Mouse (Mus musculus): ENCODE measurements at regions not wholly inside any gene's neighbourhood (a gene's known extent, or its start where the extent isn't known, plus 50 kb on each side); places are given as distances from the start of the nearest gene placed in this dataset.

DNA sequence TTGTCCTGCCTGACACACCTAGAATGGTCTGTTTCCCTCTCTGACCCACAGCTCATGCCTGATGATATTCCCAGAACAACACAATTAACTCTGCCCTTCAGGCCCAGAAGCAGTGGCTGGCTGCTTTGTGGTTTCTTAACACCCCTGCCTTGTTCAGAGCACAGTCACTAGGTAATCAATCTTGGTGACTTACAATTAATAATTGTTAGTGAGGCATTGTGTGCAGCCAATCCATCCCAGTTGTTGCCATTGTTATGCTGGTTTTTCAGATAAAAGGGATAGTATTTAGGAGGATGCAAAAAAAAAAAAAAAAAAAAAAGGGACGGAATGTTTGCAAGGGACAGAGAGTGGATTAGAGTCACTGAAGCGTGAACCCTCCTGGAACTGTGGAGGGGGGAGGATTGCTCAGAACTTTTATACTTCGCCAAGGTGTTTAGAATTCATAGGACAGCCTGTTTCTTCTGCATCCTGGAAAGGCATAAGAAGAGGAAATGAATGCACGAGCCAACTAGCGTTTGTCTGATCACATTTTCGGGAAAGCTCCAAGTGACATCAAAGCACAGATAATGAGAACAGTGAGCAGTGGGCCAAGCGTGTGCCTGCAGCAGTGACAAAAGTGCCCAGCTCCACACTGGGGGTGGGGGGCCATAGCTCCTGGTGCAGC, 475.3 kb downstream of the Nedd1 start:
- no peak overlapping the region for H3K4me3 ChIP-seq (ENCODE audit: control insufficient read depth, low read depth, low read length)
- TF ChIP-seq POLR2A (IDR thresholded peaks at IDR 0.05; ENCODE audit: control insufficient read depth, low read depth, low read length) (no peak), CTCF (IDR thresholded peaks at IDR 0.05; ENCODE audit: control insufficient read depth, insufficient read depth, insufficient replicate concordance, low read depth, low read length) (no peak)
- H3K36me3 ChIP-seq (ENCODE audit: control insufficient read depth, insufficient read depth, low read length) = no peaks in the 10 kb centered on the region
- no peak overlapping the region for H3K27ac ChIP-seq (ENCODE audit: control insufficient read depth, insufficient read depth, low read depth, low read length)
- H3K27me3 ChIP-seq (ENCODE audit: control insufficient read depth, insufficient read depth, low read length) = no peaks in the 10 kb centered on the region
- no peaks in the 10 kb centered on the region for H3K4me1 ChIP-seq (ENCODE audit: control insufficient read depth, insufficient read depth, low read length)

- Histone ChIP-seq H3K36me3 (ENCODE audit: control insufficient read depth, insufficient read depth, low read length) (no peaks in the 10 kb centered on the region), H3K27me3 (ENCODE audit: control insufficient read depth, insufficient read depth, low read length) (no peaks in the 10 kb centered on the region), H3K4me3 (ENCODE audit: control insufficient read depth, low read depth, low read length) (no peak overlapping the region), H3K4me1 (ENCODE audit: control insufficient read depth, insufficient read depth, low read length) (no peaks in the 10 kb centered on the region), H3K27ac (ENCODE audit: control insufficient read depth, insufficient read depth, low read depth, low read length) (no peak overlapping the region)
- TF ChIP-seq CTCF (IDR thresholded peaks at IDR 0.05; ENCODE audit: control insufficient read depth, insufficient read depth, insufficient replicate concordance, low read depth, low read length) (no peak), POLR2A (IDR thresholded peaks at IDR 0.05; ENCODE audit: control insufficient read depth, low read depth, low read length) (no peak)
These were observed 479.3 kb downstream of the Nedd1 start for GRCm38 (mm10) chr10:92242714-92243440.

DNA sequence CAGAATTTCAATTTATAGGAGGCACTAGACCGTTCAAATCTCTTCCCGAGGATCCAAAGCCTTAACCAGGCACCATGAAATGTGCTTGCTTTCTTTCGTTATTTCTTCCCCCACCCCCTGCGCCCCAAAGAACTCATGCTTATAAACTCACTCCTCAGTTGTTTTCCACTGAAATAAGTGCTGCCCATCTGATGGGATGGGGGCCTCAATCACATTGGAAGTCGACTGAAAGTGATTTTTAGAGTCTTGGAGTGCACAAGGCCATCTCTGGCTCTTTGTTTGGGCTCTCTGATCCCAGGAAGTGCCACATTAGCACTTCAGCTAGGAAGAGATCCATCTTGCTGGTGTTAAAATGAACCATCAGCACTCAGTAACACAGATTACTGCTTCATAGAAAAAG, 484.3 kb downstream of the Nedd1 start:
- Histone ChIP-seq H3K36me3 (ENCODE audit: control insufficient read depth, insufficient read depth, low read length) (no peaks in the 10 kb centered on the region), H3K27ac (ENCODE audit: control insufficient read depth, insufficient read depth, low read depth, low read length) (no peak overlapping the region), H3K4me1 (ENCODE audit: control insufficient read depth, insufficient read depth, low read length) (no peaks in the 10 kb centered on the region), H3K4me3 (ENCODE audit: control insufficient read depth, low read depth, low read length) (no peak overlapping the region), H3K27me3 (ENCODE audit: control insufficient read depth, insufficient read depth, low read length) (no peaks in the 10 kb centered on the region)
- TF ChIP-seq CTCF (IDR thresholded peaks at IDR 0.05; ENCODE audit: control insufficient read depth, insufficient read depth, insufficient replicate concordance, low read depth, low read length) (no peak), POLR2A (IDR thresholded peaks at IDR 0.05; ENCODE audit: control insufficient read depth, low read depth, low read length) (no peak)

GRCm38 (mm10) chr10:92232081-92232480, 490.1 kb downstream of the Nedd1 start:
- no peak for TF ChIP-seq CTCF (IDR thresholded peaks at IDR 0.05; ENCODE audit: control insufficient read depth, insufficient read depth, insufficient replicate concordance, low read depth, low read length)
- no peak for TF ChIP-seq POLR2A (IDR thresholded peaks at IDR 0.05; ENCODE audit: control insufficient read depth, low read depth, low read length)
- Histone ChIP-seq H3K27ac (ENCODE audit: control insufficient read depth, insufficient read depth, low read depth, low read length) (no peak overlapping the region), H3K4me3 (ENCODE audit: control insufficient read depth, low read depth, low read length) (no peak overlapping the region), H3K36me3 (ENCODE audit: control insufficient read depth, insufficient read depth, low read length) (no peaks in the 10 kb centered on the region), H3K4me1 (ENCODE audit: control insufficient read depth, insufficient read depth, low read length) (no peaks in the 10 kb centered on the region), H3K27me3 (ENCODE audit: control insufficient read depth, insufficient read depth, low read length) (no peaks in the 10 kb centered on the region)

GRCm38 (mm10) chr10:92225818-92226217, 496.4 kb downstream of the Nedd1 start:
- H3K27me3 ChIP-seq (ENCODE audit: control insufficient read depth, insufficient read depth, low read length) = no peaks in the 10 kb centered on the region
- H3K27ac ChIP-seq (ENCODE audit: control insufficient read depth, insufficient read depth, low read depth, low read length) = no peak overlapping the region
- no peak overlapping the region for H3K4me3 ChIP-seq (ENCODE audit: control insufficient read depth, low read depth, low read length)
- no peaks in the 10 kb centered on the region for H3K4me1 ChIP-seq (ENCODE audit: control insufficient read depth, insufficient read depth, low read length)
- no peaks in the 10 kb centered on the region for H3K36me3 ChIP-seq (ENCODE audit: control insufficient read depth, insufficient read depth, low read length)
- TF ChIP-seq CTCF (IDR thresholded peaks at IDR 0.05; ENCODE audit: control insufficient read depth, insufficient read depth, insufficient replicate concordance, low read depth, low read length) = no peak
- TF ChIP-seq POLR2A (IDR thresholded peaks at IDR 0.05; ENCODE audit: control insufficient read depth, low read depth, low read length) = no peak

- no peak overlapping the region for H3K4me3 ChIP-seq (ENCODE audit: control insufficient read depth, low read depth, low read length)
- H3K4me1 ChIP-seq (ENCODE audit: control insufficient read depth, insufficient read depth, low read length) = no peaks in the 10 kb centered on the region
- no peak for TF ChIP-seq CTCF (IDR thresholded peaks at IDR 0.05; ENCODE audit: control insufficient read depth, insufficient read depth, insufficient replicate concordance, low read depth, low read length)
- TF ChIP-seq POLR2A (IDR thresholded peaks at IDR 0.05; ENCODE audit: control insufficient read depth, low read depth, low read length) = no peak
- H3K36me3 ChIP-seq (ENCODE audit: control insufficient read depth, insufficient read depth, low read length) = no peaks in the 10 kb centered on the region
- H3K27me3 ChIP-seq (ENCODE audit: control insufficient read depth, insufficient read depth, low read length) = no peaks in the 10 kb centered on the region
- no peak overlapping the region for H3K27ac ChIP-seq (ENCODE audit: control insufficient read depth, insufficient read depth, low read depth, low read length)
These were observed 497.1 kb downstream of the Nedd1 start for GRCm38 (mm10) chr10:92225071-92225470.

DNA sequence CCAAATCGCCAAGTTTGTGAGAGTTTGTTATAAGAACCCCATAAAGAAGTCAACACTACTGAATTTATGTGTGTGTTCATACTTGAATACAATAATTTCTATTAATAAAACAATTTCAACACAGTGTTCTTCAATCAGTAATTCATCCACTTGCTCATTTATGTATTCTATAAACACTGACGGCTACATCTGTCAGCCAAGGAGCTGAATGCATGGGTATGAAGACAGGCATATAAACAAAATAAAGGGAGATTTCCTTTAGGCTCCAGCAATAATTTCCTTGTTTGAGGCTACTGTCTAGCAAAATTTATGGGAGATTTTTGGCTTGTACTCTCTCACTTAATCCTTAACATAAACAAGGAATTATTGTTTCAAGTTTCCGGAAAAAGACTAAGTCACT, 502.9 kb downstream of the Nedd1 start:
- H3K27me3 ChIP-seq (ENCODE audit: control insufficient read depth, insufficient read depth, low read length) = no peaks in the 10 kb centered on the region
- no peak overlapping the region for H3K4me3 ChIP-seq (ENCODE audit: control insufficient read depth, low read depth, low read length)
- H3K4me1 ChIP-seq (ENCODE audit: control insufficient read depth, insufficient read depth, low read length) = no peaks in the 10 kb centered on the region
- H3K36me3 ChIP-seq (ENCODE audit: control insufficient read depth, insufficient read depth, low read length) = no peaks in the 10 kb centered on the region
- no peak overlapping the region for H3K27ac ChIP-seq (ENCODE audit: control insufficient read depth, insufficient read depth, low read depth, low read length)
- TF ChIP-seq CTCF (IDR thresholded peaks at IDR 0.05; ENCODE audit: control insufficient read depth, insufficient read depth, insufficient replicate concordance, low read depth, low read length) (no peak), POLR2A (IDR thresholded peaks at IDR 0.05; ENCODE audit: control insufficient read depth, low read depth, low read length) (no peak)

All from testis, adult 2 months (tissue).